Mouse (Mus musculus) lung, postnatal 0 days (tissue): ENCODE data around the gene Numa1. TPM values are rescaled to one million over a fixed set of nuclear protein-coding genes. Genes with fewer than 3 reads are reported as not detected.
A peak's percentile ranks its signal among the peaks of the same experiment; 100 is the strongest.

Experiments
- ATAC-seq: fragments of 200-750 bp; cut with Nextera tagmentation; 2 replicates; pipeline ENCODE4 v1.8.0; 2017; ENCODE audit warnings: moderate library complexity
- DNase-seq: peaks from one replicate; pipeline ENCODE4 v3.0.0-alpha.2; 2016; ENCODE audit warnings: low spot score
- H3K27ac ChIP-seq: fragments of 300-500 bp; sonication (generic); 2 replicates; pipeline ENCODE4 v1.5.1; 2014; ENCODE audit warnings: antibody characterized with exemption, mild to moderate bottlenecking, low read length, mixed read lengths
- H3K27me3 ChIP-seq: fragments of 300-500 bp; sonication (generic); replicated peaks from 2 replicates; pipeline ENCODE4 v1.6.1; 2014; ENCODE audit warnings: low read length, mixed read lengths; ENCODE audit not compliant: insufficient read depth
- H3K36me3 ChIP-seq: fragments of 300-500 bp; sonication (generic); 2 replicates; pipeline ENCODE4 v1.6.1; 2014; ENCODE audit warnings: low read length, mixed read lengths; ENCODE audit not compliant: insufficient read depth
- H3K4me1 ChIP-seq: fragments of 300-500 bp; sonication (generic); 2 replicates; pipeline ENCODE4 v1.6.1; 2014; ENCODE audit warnings: antibody characterized with exemption, low read depth, low read length, mixed read lengths; ENCODE audit not compliant: insufficient read depth
- H3K4me2 ChIP-seq: fragments of 300-500 bp; sonication (generic); replicated peaks from 2 replicates; pipeline ENCODE4 v1.6.1; 2014; ENCODE audit warnings: low read depth, mild to moderate bottlenecking, low read length, moderate library complexity, mixed read lengths
- H3K4me3 ChIP-seq: fragments of 300-500 bp; sonication (generic); 2 replicates; pipeline ENCODE4 v1.5.1; 2014; ENCODE audit warnings: low read depth, low read length
- H3K9ac ChIP-seq: fragments of 300-500 bp; sonication (generic); replicated peaks from 2 replicates; pipeline ENCODE4 v1.6.1; 2014; ENCODE audit warnings: low read depth, mild to moderate bottlenecking
- H3K9me3 ChIP-seq: fragments of 300-500 bp; sonication (generic); 2 replicates; pipeline ENCODE4 v1.6.1; 2016; ENCODE audit warnings: low read length, mixed read lengths
- CTCF ChIP-seq: IDR thresholded peaks from 2 replicates; pipeline ENCODE4 v1.5.1; 2016; ENCODE audit warnings: antibody characterized with exemption, mild to moderate bottlenecking
- EP300 ChIP-seq: IDR thresholded peaks from 2 replicates; pipeline ENCODE4 v1.6.1; 2016; ENCODE audit warnings: antibody characterized with exemption, mild to moderate bottlenecking, control low read depth
- WGBS: fragments of 180-500 bp; shearing (Covaris S2); extraction: QIAGEN DNeasy Blood & Tissue Kit; methylation state at CpG from one replicate; pipeline ENCODE4 v1.1.7; 2014; 5-methylcytosine and 5-hydroxymethylcytosine counted together
- polyA plus RNA-seq: library from polyadenylated mRNA; unstranded; fragments of >200 nt; fragmentation: Nextera tagmentation; extraction: Ambion mirVana; gene quantifications from 2 replicates; pipeline ENCODE4 v1.2.1, GENCODE M21; 2015

Gene Numa1
- polyA plus RNA-seq, 1 experiment from 2014 or later: 31.6 TPM

- Histone ChIP-seq H3K4me1 (no peaks in the 10 kb centered on the region), H3K9me3 (no peaks in the 10 kb centered on the region), H3K27ac (no peak overlapping the region), H3K27me3 (no peaks in the 10 kb centered on the region), H3K4me2 (no peak overlapping the region), H3K4me3 (no peak overlapping the region), H3K36me3 (no peaks in the 10 kb centered on the region), H3K9ac (no peak overlapping the region)
- TF ChIP-seq EP300 (no peak), CTCF (no peak)
- 29% methylated on average over 1 of the region's 1 CpGs for WGBS
- ATAC-seq (no peak), DNase-seq (peak; percentile 35)
Observed at GRCm38 (mm10) chr7:101951648-101952047, 17.7 kb downstream of the Numa1 start.

DNA sequence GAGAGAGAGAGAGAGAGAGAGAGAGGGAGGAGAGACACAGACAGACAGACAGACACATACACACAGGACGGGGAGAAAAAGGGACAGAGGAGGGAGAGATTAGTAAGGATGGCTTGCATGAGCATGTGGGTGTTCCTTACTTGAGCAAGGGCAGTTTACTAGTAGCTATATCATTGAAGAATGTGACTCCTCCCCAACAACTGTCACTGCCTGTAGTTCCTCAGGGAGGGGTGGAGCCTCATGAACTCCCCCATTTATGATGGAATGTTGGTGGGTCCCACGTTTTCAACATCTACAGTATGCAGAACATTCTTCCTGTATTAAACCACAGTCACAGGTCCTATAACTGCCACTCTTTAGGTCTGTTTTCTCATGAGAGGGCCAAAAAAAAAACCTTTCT is 18.2 kb downstream of the Numa1 start:
- 0 out of 2 replicates have a peak, but pooled peaks have one; percentile 21 for ATAC-seq
- WGBS: 52% methylated on average over 2 of the region's 2 CpGs

GRCm38 (mm10) chr7:101954163-101954562 is 20.3 kb downstream of the Numa1 start:
- H3K27me3 ChIP-seq: no peaks in the 10 kb centered on the region
- 91% methylated on average over 2 of the region's 2 CpGs for WGBS
- no peak overlapping the region for H3K4me3 ChIP-seq
- H3K27ac ChIP-seq: no peak overlapping the region
- H3K36me3 ChIP-seq: no peaks in the 10 kb centered on the region
- no peaks in the 10 kb centered on the region for H3K9me3 ChIP-seq
- ATAC-seq (no peak), DNase-seq (no peak)
- no peak overlapping the region for H3K4me2 ChIP-seq
- no peaks in the 10 kb centered on the region for H3K4me1 ChIP-seq
- no peak overlapping the region for H3K9ac ChIP-seq
- TF ChIP-seq EP300: no peak
- no peak for TF ChIP-seq CTCF

More for the DNA sequence above, 18.2 kb downstream of the Numa1 start:
- Histone ChIP-seq H3K4me2 (no peak overlapping the region), H3K9me3 (no peaks in the 10 kb centered on the region), H3K27ac (no peak overlapping the region), H3K36me3 (no peaks in the 10 kb centered on the region), H3K27me3 (no peaks in the 10 kb centered on the region), H3K4me1 (no peaks in the 10 kb centered on the region), H3K9ac (no peak overlapping the region), H3K4me3 (no peak overlapping the region)
- no peak for TF ChIP-seq CTCF
- peak; percentile 37 for DNase-seq

GRCm38 (mm10) chr7:101955276-101955675 is 21.4 kb downstream of the Numa1 start:
- H3K27ac ChIP-seq: no peak overlapping the region
- 58% methylated on average over 2 of the region's 2 CpGs for WGBS
- no peaks in the 10 kb centered on the region for H3K27me3 ChIP-seq
- no peaks in the 10 kb centered on the region for H3K36me3 ChIP-seq
- no peak overlapping the region for H3K4me2 ChIP-seq
- H3K9ac ChIP-seq: no peak overlapping the region
- TF ChIP-seq CTCF: no peak
- no peak for TF ChIP-seq EP300
- no peaks in the 10 kb centered on the region for H3K9me3 ChIP-seq
- ATAC-seq (no peak), DNase-seq (no peak)
- H3K4me1 ChIP-seq: no peaks in the 10 kb centered on the region
- H3K4me3 ChIP-seq: no peak overlapping the region

DNA sequence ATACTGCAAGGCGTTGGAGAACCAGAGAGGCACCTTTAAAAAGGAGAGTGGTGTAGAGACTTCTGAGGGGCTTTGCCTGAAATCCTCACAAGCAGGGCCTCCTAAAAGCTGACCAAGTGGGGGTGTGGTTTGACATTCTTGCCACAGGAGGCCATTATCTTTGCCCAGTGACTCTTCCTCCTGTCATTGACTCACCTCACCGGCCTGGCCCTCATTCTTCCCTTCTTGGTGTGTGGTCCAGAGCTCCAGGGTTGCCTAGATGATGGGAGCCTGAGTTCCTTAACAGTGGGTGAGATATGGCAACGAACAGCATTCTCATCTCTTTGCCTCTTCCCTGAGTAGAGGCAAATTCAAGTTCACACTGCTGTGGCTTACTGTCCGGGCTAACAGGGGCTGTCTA is 22.0 kb downstream of the Numa1 start:
- WGBS: 56% methylated on average over 4 of the region's 4 CpGs
- no peak for DNase-seq

DNA sequence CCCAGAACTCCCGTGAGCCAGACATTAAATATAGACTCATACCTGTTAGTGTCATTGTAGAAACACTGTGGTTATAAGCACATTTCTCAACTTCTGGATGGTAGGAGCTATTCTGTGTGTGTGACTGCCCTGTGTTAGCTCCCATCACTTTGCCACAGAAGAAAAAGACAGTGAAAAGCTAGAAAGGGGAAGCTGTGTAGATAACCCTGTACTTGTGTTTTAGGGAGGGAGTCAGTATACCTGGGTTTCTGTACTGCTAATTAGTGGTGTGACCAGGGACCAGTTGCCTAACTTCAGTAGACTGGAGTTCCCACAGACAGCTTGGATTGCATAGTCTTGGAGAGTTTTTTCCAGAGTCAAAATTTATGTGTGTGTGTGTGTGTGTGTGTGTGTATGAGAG is 22.6 kb downstream of the Numa1 start:
- no peak for ATAC-seq
- H3K4me3 ChIP-seq: no peak overlapping the region
- no peak overlapping the region for H3K9ac ChIP-seq

More for the DNA sequence above, 22.0 kb downstream of the Numa1 start:
- no peak for ATAC-seq
- H3K9me3 ChIP-seq: no peaks in the 10 kb centered on the region
- no peak overlapping the region for H3K4me3 ChIP-seq
- H3K9ac ChIP-seq: no peak overlapping the region
- TF ChIP-seq CTCF: no peak
- TF ChIP-seq EP300: no peak
- no peaks in the 10 kb centered on the region for H3K4me1 ChIP-seq
- no peaks in the 10 kb centered on the region for H3K36me3 ChIP-seq
- H3K27me3 ChIP-seq: no peaks in the 10 kb centered on the region
- no peak overlapping the region for H3K27ac ChIP-seq
- no peak overlapping the region for H3K4me2 ChIP-seq

DNA sequence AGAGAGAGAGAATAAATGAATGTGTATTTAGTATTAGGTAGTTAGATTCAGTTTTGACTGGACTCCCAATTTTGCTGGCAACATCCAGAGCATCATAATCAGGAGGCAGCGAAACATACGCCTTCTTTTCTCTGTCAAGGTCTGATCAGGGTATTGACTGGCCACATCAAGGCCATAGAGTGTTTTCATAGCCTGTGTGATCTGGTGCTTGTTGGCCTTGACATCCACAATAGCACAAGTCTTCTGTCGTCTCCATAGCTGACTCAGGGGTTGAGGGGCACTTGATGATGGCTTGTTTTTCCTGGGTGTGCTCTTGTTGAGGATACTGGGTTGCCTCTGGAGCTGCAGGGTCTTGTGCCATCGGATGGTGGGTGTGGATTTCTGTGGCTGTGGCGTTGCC is 23.0 kb downstream of the Numa1 start:
- 86% methylated on average over 5 of the region's 5 CpGs for WGBS
- Histone ChIP-seq H3K27me3 (no peaks in the 10 kb centered on the region), H3K27ac (no peak overlapping the region), H3K36me3 (no peaks in the 10 kb centered on the region), H3K4me2 (no peak overlapping the region), H3K9ac (no peak overlapping the region), H3K4me1 (no peaks in the 10 kb centered on the region), H3K4me3 (no peak overlapping the region), H3K9me3 (no peaks in the 10 kb centered on the region)
- no peak for TF ChIP-seq CTCF
- TF ChIP-seq EP300: no peak
- ATAC-seq (no peak), DNase-seq (no peak)

More for the DNA sequence above, 22.6 kb downstream of the Numa1 start:
- no peaks in the 10 kb centered on the region for H3K36me3 ChIP-seq
- no peaks in the 10 kb centered on the region for H3K9me3 ChIP-seq
- 94% methylated on average over 1 of the region's 1 CpGs for whole genome bisulfite sequencing
- DNase-seq: no peak
- no peaks in the 10 kb centered on the region for H3K27me3 ChIP-seq
- H3K4me1 ChIP-seq: no peaks in the 10 kb centered on the region
- no peak for TF ChIP-seq CTCF
- TF ChIP-seq EP300: no peak
- H3K27ac ChIP-seq: no peak overlapping the region
- no peak overlapping the region for H3K4me2 ChIP-seq
